Mouse (Mus musculus) ES-CJ7 (cell line): ENCODE results near the gene Mgp.

Source experiments
- DNase-seq: peaks from one replicate; pipeline ENCODE4 v3.0.0; 2011; ENCODE audit warnings: low read depth, low spot score

Gene Mgp

GRCm38 (mm10) chr6:136852348-136852747 is 23.3 kb downstream of the Mgp start:
- no peak for DNase-seq

- no peak for DNase-seq
Measured at GRCm38 (mm10) chr6:136850267-136850666, 25.4 kb downstream of the Mgp start.

- DNase-seq: no peak
Measured at GRCm38 (mm10) chr6:136848971-136849370, 26.7 kb downstream of the Mgp start.

GRCm38 (mm10) chr6:136848399-136848798 is 27.2 kb downstream of the Mgp start:
- no peak for DNase-seq

GRCm38 (mm10) chr6:136847790-136848189 is 27.8 kb downstream of the Mgp start:
- peak; percentile 77 for DNase-seq

- no peak for DNase-seq
Measured at GRCm38 (mm10) chr6:136847267-136847666, 28.4 kb downstream of the Mgp start.

- no peak for DNase-seq
Measured at GRCm38 (mm10) chr6:136845706-136846480, 29.7 kb downstream of the Mgp start.

- no peak for DNase-seq
Measured at GRCm38 (mm10) chr6:136844903-136845302, 30.7 kb downstream of the Mgp start.

- DNase-seq: no peak
Measured at GRCm38 (mm10) chr6:136837323-136837722, 38.3 kb downstream of the Mgp start.

- no peak for DNase-seq
Measured at GRCm38 (mm10) chr6:136835352-136835751, 40.3 kb downstream of the Mgp start, which contains the start of gene Smco3. Smco3 (minus strand) TSS chr6:136835452.

- DNase-seq: no peak
Measured at GRCm38 (mm10) chr6:136831712-136832111, 43.9 kb downstream of the Mgp start.

GRCm38 (mm10) chr6:136828681-136829080 is 46.9 kb downstream of the Mgp start:
- DNase-seq: no peak

- DNase-seq: peak; percentile 99
Measured at GRCm38 (mm10) chr6:136827881-136828561, 47.6 kb downstream of the Mgp start, which contains the start of gene Wbp11. Wbp11 (minus strand) TSS chr6:136828233.

GRCm38 (mm10) chr6:136827516-136827880 is 48.1 kb downstream of the Mgp start, which contains the start of gene BC049715:
BC049715 (plus strand) TSS chr6:136827626.
- DNase-seq: peak; percentile 86

- no peak for DNase-seq
Measured at GRCm38 (mm10) chr6:136827116-136827515, 48.5 kb downstream of the Mgp start.

GRCm38 (mm10) chr6:136824987-136825386 is 50.6 kb downstream of the Mgp start:
- DNase-seq: no peak
